Mouse (Mus musculus) ovary, adult 10 weeks (tissue): ENCODE data around the gene Gm20903. TPM values are rescaled to one million over a fixed set of nuclear protein-coding genes. Genes with fewer than 3 reads are reported as not detected.

ENCODE experiments used
- polyA plus RNA-seq: library from polyadenylated mRNA; stranded (reverse); fragments of 350-450 nt; fragmentation: Illumina TruSeq; extraction: RNeasy Lipid Tissue Mini Kit (QIAGEN cat#74804); gene quantifications from one replicate; pipeline ENCODE4 v1.2.3, GENCODE M21; 2014

Gene Gm20903
- not detected for polyA plus RNA-seq

GRCm38 (mm10) chrY:73669015-73669414 is at the start of gene Gm20903:
Gm20903 (plus strand) TSS chrY:73669315.

